Mouse (Mus musculus): Measurements from ENCODE around the gene S100a5. TPM values are rescaled to one million over a fixed set of nuclear protein-coding genes. Genes with fewer than 3 reads are reported as not detected.

The S100a5 gene
- polyA plus RNA-seq (2016; fragmentation: Nextera tagmentation; extraction: Ambion mirVana), result not detected in 2 replicates

- Histone ChIP-seq H3K4me2 (replicated peaks) (no peak within 1 kb of the TSS), H3K9me3 (no peaks in the 10 kb centered on the region), H3K4me3 (no peak within 1 kb of the TSS), H3K27ac (no peak within 1 kb of the TSS), H3K4me1 (0 out of 2 replicates have a peak, but pooled peaks cover 13% of the 10 kb centered on the region), H3K9ac (no peak within 1 kb of the TSS), H3K36me3 (no peaks in the 10 kb centered on the region), H3K27me3 (replicated peaks) (peaks cover 3% of the 10 kb centered on the region; the same call in 1 of the 2 replicates)
- WGBS, result 71% methylated on average over 3 of the region's 3 CpGs
- no peak for ATAC-seq (ENCODE audit: low FRiP score, low read depth)
Observed at GRCm38 (mm10) chr3:90608223-90608622, at the start of gene S100a5. Gene S100a5 (plus strand): TSS chr3:90608523.

DNA sequence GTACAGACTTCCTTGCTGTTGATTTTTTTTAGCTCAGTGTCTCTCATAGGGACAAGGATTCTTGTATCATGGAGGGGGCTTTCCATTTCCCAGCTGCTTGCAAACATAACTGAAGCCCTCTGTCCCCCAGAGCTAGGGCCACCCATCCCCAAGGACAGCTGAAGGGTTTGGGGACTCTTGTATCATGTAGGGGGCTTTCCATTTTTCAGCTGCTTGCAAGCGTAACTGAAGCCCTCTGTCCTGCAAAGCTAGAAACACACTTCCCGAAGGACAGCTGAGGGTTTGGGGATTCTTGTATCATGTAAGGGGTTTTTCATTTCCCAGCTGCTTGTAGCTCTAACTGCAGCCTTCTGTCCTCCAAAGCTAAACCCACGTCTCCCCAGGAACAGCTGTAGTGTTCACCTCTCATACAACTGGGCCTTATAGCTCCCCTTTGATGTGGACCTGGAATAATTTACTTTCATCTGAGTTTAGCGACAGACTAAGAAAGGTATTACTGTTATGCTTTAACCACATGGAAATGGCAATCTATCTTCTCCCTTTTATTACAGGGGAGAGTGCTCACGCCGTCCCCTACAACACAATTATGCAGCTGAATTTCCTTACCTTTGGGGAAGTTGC lies 48.2 kb upstream of the S100a5 start, which contains the start of gene S100a3:
Gene S100a3 (plus strand): TSS at position 571 of the 621 bp plus-strand sequence.
- Histone ChIP-seq H3K27ac (no peak within 1 kb of the TSS), H3K36me3 (no peaks in the 10 kb centered on the region), H3K9ac (no peak within 1 kb of the TSS), H3K4me2 (replicated peaks) (no peak within 1 kb of the TSS), H3K4me3 (no peak within 1 kb of the TSS), H3K4me1 (no peaks in the 10 kb centered on the region), H3K27me3 (replicated peaks) (no peaks in the 10 kb centered on the region), H3K9me3 (no peaks in the 10 kb centered on the region)
- WGBS, result 72% methylated on average over 6 of the region's 6 CpGs
- no peak for ATAC-seq (ENCODE audit: low FRiP score, low read depth)

DNA sequence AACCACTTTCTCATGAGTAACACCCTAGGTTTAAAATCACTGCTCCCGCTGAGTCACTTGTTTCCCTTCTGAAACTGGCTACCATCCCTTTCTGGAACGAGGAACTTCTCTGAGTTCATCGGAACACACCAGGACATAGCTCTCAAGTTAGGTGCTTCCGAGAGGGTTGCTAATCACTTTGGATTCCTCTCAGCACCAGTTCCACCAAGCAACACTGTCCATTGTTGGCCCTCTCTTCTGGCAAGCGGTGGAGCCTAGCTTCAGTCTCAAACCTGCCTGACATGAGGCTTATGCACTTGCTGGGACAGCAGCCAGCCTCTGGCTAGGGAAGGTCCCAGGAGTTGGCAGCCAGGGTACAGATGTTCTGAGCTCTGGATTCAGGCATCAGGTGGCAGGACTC lies 33.6 kb upstream of the S100a5 start:
- Histone ChIP-seq H3K4me1 (no peaks in the 10 kb centered on the region), H3K4me2 (replicated peaks) (no peak overlapping the region), H3K27me3 (replicated peaks) (no peaks in the 10 kb centered on the region), H3K9ac (no peak overlapping the region), H3K36me3 (no peaks in the 10 kb centered on the region), H3K9me3 (no peaks in the 10 kb centered on the region), H3K4me3 (no peak overlapping the region), H3K27ac (no peak overlapping the region)
- 90% methylated on average over 5 of the region's 5 CpGs for WGBS
- ATAC-seq (ENCODE audit: low FRiP score, low read depth), result no peak

DNA sequence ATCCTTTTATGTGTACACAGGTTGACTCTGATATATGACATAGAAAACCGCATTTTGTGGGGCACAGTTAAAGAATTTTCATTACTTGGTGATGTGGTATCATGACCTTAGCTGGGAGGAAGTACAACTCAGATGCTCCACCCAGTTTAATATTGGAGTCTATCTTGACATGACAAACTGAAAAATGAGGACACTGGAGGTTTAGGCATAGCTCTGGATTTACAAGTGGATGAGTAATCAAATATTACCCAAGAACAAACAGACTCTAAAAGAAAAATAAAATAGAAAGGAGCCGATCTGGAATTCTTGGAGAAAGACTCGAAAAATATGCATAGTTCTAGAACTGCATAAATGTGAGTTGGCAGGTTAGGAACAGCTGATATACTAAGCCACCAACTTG lies 33.0 kb upstream of the S100a5 start:
- Histone ChIP-seq H3K4me1 (no peaks in the 10 kb centered on the region), H3K36me3 (no peaks in the 10 kb centered on the region), H3K27me3 (replicated peaks) (no peaks in the 10 kb centered on the region), H3K9me3 (no peaks in the 10 kb centered on the region), H3K27ac (no peak overlapping the region), H3K4me3 (no peak overlapping the region), H3K4me2 (replicated peaks) (no peak overlapping the region), H3K9ac (no peak overlapping the region)
- WGBS, result 83% methylated on average over 3 of the region's 3 CpGs
- ATAC-seq (ENCODE audit: low FRiP score, low read depth), result no peak

- no peak for ATAC-seq (ENCODE audit: low FRiP score, low read depth)
- no peak overlapping the region for H3K9ac ChIP-seq
- H3K4me3 ChIP-seq, result no peak overlapping the region
- no peak overlapping the region for H3K4me2 ChIP-seq (replicated peaks)
- H3K27ac ChIP-seq, result no peak overlapping the region
- 81% methylated on average over 10 of the region's 10 CpGs for WGBS
- H3K36me3 ChIP-seq, result no peaks in the 10 kb centered on the region
- H3K4me1 ChIP-seq, result no peaks in the 10 kb centered on the region
- no peaks in the 10 kb centered on the region for H3K27me3 ChIP-seq (replicated peaks)
- no peaks in the 10 kb centered on the region for H3K9me3 ChIP-seq
Observed at GRCm38 (mm10) chr3:90576351-90577001, 31.8 kb upstream of the S100a5 start.

DNA sequence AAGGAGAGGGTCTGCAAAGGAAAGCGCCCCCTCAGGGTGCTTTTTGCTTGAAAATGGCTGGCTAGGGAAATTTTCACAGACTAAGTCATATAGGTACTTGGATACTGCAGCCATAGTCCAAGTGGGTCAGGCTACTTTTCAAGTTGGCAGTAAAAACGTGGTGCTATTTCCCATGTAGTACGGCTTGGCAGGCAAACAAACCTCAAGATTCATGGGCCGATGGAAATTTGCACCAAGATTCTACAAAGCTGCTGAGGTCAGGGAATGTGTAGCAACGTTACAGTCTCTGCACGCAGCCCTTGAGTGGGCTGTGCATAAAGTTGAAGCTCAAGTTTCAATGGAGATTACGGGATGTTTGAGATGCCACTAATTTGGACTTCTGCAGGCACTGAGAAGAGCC lies 28.9 kb upstream of the S100a5 start:
- H3K9me3 ChIP-seq, result no peaks in the 10 kb centered on the region
- no peaks in the 10 kb centered on the region for H3K4me1 ChIP-seq
- H3K4me2 ChIP-seq (replicated peaks), result no peak overlapping the region
- H3K27ac ChIP-seq, result no peak overlapping the region
- no peaks in the 10 kb centered on the region for H3K27me3 ChIP-seq (replicated peaks)
- ATAC-seq (ENCODE audit: low FRiP score, low read depth), result no peak
- 82% methylated on average over 7 of the region's 7 CpGs for WGBS
- H3K4me3 ChIP-seq, result no peak overlapping the region
- no peak overlapping the region for H3K9ac ChIP-seq
- no peaks in the 10 kb centered on the region for H3K36me3 ChIP-seq

DNA sequence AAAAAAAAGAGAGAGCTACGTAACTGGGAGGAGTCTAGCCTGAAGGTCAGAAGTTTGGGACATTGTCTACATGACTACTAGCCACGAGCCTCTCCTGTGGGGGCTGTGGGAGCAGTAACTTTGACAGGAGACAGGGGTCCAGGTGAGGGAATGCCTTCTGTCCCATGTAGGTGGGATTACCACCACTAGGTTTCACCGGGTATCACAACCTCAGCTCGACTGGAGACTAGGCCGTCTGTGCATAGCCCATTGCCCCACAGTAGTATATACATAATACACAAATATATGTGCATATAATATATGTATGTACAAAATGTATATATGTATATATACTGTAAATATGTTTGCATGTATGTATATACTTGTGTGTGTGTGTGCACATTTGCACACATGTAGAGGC lies 27.2 kb upstream of the S100a5 start:
- WGBS, result 95% methylated on average over 5 of the region's 5 CpGs
- Histone ChIP-seq H3K27me3 (replicated peaks) (no peaks in the 10 kb centered on the region), H3K4me3 (no peak overlapping the region), H3K9me3 (no peaks in the 10 kb centered on the region), H3K36me3 (no peaks in the 10 kb centered on the region), H3K9ac (no peak overlapping the region), H3K4me2 (replicated peaks) (no peak overlapping the region), H3K4me1 (no peaks in the 10 kb centered on the region), H3K27ac (no peak overlapping the region)
- ATAC-seq (ENCODE audit: low FRiP score, low read depth), result no peak

DNA sequence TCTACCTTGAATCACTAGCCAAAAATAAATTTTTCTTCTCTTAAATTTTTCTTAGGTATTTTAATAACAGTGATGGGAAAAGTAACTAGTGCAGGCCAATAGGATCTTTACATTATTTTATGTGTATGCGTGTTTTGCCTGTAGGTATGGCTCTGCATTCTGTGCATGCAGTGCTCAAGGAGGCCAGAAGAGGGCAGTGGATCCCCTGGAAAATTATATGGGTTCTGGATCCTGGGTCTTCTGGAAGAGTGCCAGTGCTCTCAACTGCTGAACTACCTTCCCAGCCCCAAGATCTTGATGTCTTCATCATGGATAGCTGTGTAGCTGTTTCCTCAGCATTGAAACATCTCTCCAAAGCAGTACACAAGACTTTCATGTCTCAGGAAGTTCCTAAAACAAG lies 26.2 kb upstream of the S100a5 start:
- no peaks in the 10 kb centered on the region for H3K27me3 ChIP-seq (replicated peaks)
- H3K27ac ChIP-seq, result no peak overlapping the region
- no peaks in the 10 kb centered on the region for H3K4me1 ChIP-seq
- no peaks in the 10 kb centered on the region for H3K9me3 ChIP-seq
- H3K4me2 ChIP-seq (replicated peaks), result no peak overlapping the region
- ATAC-seq (ENCODE audit: low FRiP score, low read depth), result no peak
- H3K4me3 ChIP-seq, result no peak overlapping the region
- no peak overlapping the region for H3K9ac ChIP-seq
- no peaks in the 10 kb centered on the region for H3K36me3 ChIP-seq
- 98% methylated on average over 1 of the region's 1 CpGs for WGBS

- WGBS, result 83% methylated on average over 4 of the region's 4 CpGs
- Histone ChIP-seq H3K9me3 (no peaks in the 10 kb centered on the region), H3K36me3 (no peaks in the 10 kb centered on the region), H3K27ac (no peak overlapping the region), H3K27me3 (replicated peaks) (no peaks in the 10 kb centered on the region), H3K4me3 (no peak overlapping the region), H3K4me1 (no peaks in the 10 kb centered on the region), H3K9ac (no peak overlapping the region), H3K4me2 (replicated peaks) (no peak overlapping the region)
- no peak for ATAC-seq (ENCODE audit: low FRiP score, low read depth)
Observed at GRCm38 (mm10) chr3:90582556-90582955, 25.8 kb upstream of the S100a5 start.

- H3K9ac ChIP-seq, result no peak overlapping the region
- no peak for ATAC-seq (ENCODE audit: low FRiP score, low read depth)
- no peaks in the 10 kb centered on the region for H3K36me3 ChIP-seq
- no peaks in the 10 kb centered on the region for H3K9me3 ChIP-seq
- no peaks in the 10 kb centered on the region for H3K27me3 ChIP-seq (replicated peaks)
- 55% methylated on average over 3 of the region's 3 CpGs for WGBS
- H3K4me1 ChIP-seq, result no peaks in the 10 kb centered on the region
- no peak overlapping the region for H3K27ac ChIP-seq
- no peak overlapping the region for H3K4me2 ChIP-seq (replicated peaks)
- H3K4me3 ChIP-seq, result no peak overlapping the region
Observed at GRCm38 (mm10) chr3:90583893-90584292, 24.4 kb upstream of the S100a5 start.

DNA sequence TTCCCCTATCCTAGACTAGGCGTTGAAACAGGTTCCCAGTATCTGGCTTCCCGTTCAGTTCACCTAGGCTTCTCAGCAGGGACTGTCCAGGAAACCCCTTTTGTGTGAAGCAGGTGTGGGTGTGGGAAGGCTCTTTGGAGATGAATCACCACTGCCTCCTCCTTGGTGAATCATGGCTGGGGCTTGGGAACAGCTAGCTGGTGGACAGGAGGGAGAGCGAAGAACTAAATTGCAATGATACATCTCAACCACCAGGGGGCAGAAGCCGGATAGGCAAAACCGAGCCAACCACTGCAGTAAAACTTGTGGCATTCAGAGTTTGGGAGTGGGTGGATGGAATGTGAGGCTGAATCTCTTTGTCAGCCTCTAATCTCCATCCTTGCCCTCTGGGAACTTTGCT lies 22.7 kb upstream of the S100a5 start:
- H3K27ac ChIP-seq, result no peak overlapping the region
- H3K9ac ChIP-seq, result no peak overlapping the region
- H3K4me1 ChIP-seq, result no peaks in the 10 kb centered on the region
- H3K4me2 ChIP-seq (replicated peaks), result no peak overlapping the region
- WGBS, result 32% methylated on average over 5 of the region's 5 CpGs
- ATAC-seq (ENCODE audit: low FRiP score, low read depth), result no peak
- no peaks in the 10 kb centered on the region for H3K9me3 ChIP-seq
- no peaks in the 10 kb centered on the region for H3K27me3 ChIP-seq (replicated peaks)
- H3K4me3 ChIP-seq, result no peak overlapping the region
- no peaks in the 10 kb centered on the region for H3K36me3 ChIP-seq

- 85% methylated on average over 15 of the region's 15 CpGs for WGBS
- H3K27me3 ChIP-seq (replicated peaks), result no peaks in the 10 kb centered on the region
- H3K4me3 ChIP-seq, result no peak overlapping the region
- H3K9me3 ChIP-seq, result no peaks in the 10 kb centered on the region
- H3K4me2 ChIP-seq (replicated peaks), result no peak overlapping the region
- ATAC-seq (ENCODE audit: low FRiP score, low read depth), result no peak
- no peaks in the 10 kb centered on the region for H3K36me3 ChIP-seq
- no peak overlapping the region for H3K9ac ChIP-seq
- H3K27ac ChIP-seq, result no peak overlapping the region
- H3K4me1 ChIP-seq, result no peaks in the 10 kb centered on the region
Observed at GRCm38 (mm10) chr3:90586016-90586643, 22.2 kb upstream of the S100a5 start.
